Mouse (Mus musculus) hematopoietic stem cell, adult 5-6 weeks (primary cell): ENCODE measurements around the gene Gsta4. TPM values are rescaled to one million over a fixed set of nuclear protein-coding genes. Genes with fewer than 3 reads are reported as not detected.
"Not testable (repeated sequence)": the region's sequence is repeated elsewhere in the genome, so short reads cannot be mapped to it uniquely, and the experiment has no call there.

Experiments used
- ATAC-seq, 2 experiments: fragments of 125-278 bp in 1 of 2; replicated peaks in 1 of 2; 2 replicates each; pipeline ENCODE4 v1.8.0; 2016 to 2017; ENCODE audit warnings: inconsistent platforms in 2 of 2, mild to moderate bottlenecking in 2 of 2, moderate number of reproducible peaks in 2 of 2, low read depth in 1 of 2, moderate TSS enrichment in 1 of 2; ENCODE audit not compliant: low FRiP score in 2 of 2, poor library complexity in 2 of 2, severe bottlenecking in 2 of 2, insufficient read depth in 1 of 2, low TSS enrichment in 1 of 2
- total RNA-seq: library from RNA; stranded (forward); fragments of 172-1452, 232-1000 nt; gene quantifications from 2 replicates; pipeline ENCODE4 v1.2.3, GENCODE M21; 2017

The Gsta4 gene
- total RNA-seq: 12.8 and 21.2 TPM in 2 replicates

GRCm38 (mm10) chr9:78182474-78182873 is at the start of gene Gsta4:
Gsta4 (plus strand) TSS chr9:78182774.
- not testable (repeated sequence) for ATAC-seq

- no peak for ATAC-seq
Measured at GRCm38 (mm10) chr9:78135658-78136057, 46.9 kb upstream of the Gsta4 start.

- ATAC-seq: no peak
Measured at GRCm38 (mm10) chr9:78138044-78138676, 44.4 kb upstream of the Gsta4 start.

- ATAC-seq: no peak
Measured at GRCm38 (mm10) chr9:78139463-78139862, 43.1 kb upstream of the Gsta4 start.

- ATAC-seq: no peak
Measured at GRCm38 (mm10) chr9:78146099-78146498, 36.5 kb upstream of the Gsta4 start.

GRCm38 (mm10) chr9:78146627-78147026 is 35.9 kb upstream of the Gsta4 start:
- no peak for ATAC-seq

GRCm38 (mm10) chr9:78148149-78148548 is 34.4 kb upstream of the Gsta4 start:
- ATAC-seq: no peak

- peak in 1 of 2 experiments; percentile 53; a peak in 1 of 4 replicates for ATAC-seq
Measured at GRCm38 (mm10) chr9:78149770-78150169, 32.8 kb upstream of the Gsta4 start.

- no peak for ATAC-seq
Measured at GRCm38 (mm10) chr9:78154211-78154977, 28.2 kb upstream of the Gsta4 start.

- ATAC-seq: no peak
Measured at GRCm38 (mm10) chr9:78157221-78157620, 25.4 kb upstream of the Gsta4 start.

- ATAC-seq: no peak
Measured at GRCm38 (mm10) chr9:78163291-78163690, 19.3 kb upstream of the Gsta4 start.

- ATAC-seq: no peak
Measured at GRCm38 (mm10) chr9:78164741-78165140, 17.8 kb upstream of the Gsta4 start.

GRCm38 (mm10) chr9:78165454-78165853 is 17.1 kb upstream of the Gsta4 start:
- ATAC-seq: no peak

- ATAC-seq: no peak
Measured at GRCm38 (mm10) chr9:78166694-78167452, 15.7 kb upstream of the Gsta4 start.

- ATAC-seq: no peak
Measured at GRCm38 (mm10) chr9:78167453-78167969, 15.1 kb upstream of the Gsta4 start.

- ATAC-seq: no peak
Measured at GRCm38 (mm10) chr9:78168864-78169263, 13.7 kb upstream of the Gsta4 start.

- no peak for ATAC-seq
Measured at GRCm38 (mm10) chr9:78174016-78174415, 8.6 kb upstream of the Gsta4 start.

- not testable (repeated sequence) for ATAC-seq
Measured at GRCm38 (mm10) chr9:78174925-78175276, 7.7 kb upstream of the Gsta4 start.
